Mouse (Mus musculus) frontal cortex, adult (tissue): ENCODE measurements around the gene 1500015O10Rik.

Source experiments
- ATAC-seq: cut with Nextera tagmentation; 2 replicates; pipeline ENCODE4 v1.9.2; 2017; ENCODE audit warnings: mild to moderate bottlenecking, moderate library complexity, mixed read lengths; ENCODE audit not compliant: low TSS enrichment

1500015O10Rik gene

DNA sequence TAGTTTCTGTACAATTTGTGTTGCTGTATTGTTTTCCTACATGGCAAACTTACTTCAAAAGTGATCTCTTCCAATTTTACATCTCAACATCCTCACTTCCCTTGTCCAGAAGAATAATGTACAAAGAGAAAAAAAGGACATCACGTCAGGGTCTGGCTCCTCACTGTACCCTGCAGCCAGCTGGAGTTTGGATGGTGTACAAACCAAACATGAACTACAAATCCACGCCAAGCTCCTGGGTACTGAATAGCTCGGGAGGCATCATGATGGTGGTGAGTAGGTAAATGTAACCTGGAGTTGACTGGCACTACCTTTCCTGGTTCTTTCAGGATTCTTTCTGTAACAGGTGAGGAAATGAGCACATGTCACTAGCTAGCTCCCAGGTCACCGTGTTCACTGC lies 43.7 kb downstream of the 1500015O10Rik start:
- no peak for ATAC-seq

DNA sequence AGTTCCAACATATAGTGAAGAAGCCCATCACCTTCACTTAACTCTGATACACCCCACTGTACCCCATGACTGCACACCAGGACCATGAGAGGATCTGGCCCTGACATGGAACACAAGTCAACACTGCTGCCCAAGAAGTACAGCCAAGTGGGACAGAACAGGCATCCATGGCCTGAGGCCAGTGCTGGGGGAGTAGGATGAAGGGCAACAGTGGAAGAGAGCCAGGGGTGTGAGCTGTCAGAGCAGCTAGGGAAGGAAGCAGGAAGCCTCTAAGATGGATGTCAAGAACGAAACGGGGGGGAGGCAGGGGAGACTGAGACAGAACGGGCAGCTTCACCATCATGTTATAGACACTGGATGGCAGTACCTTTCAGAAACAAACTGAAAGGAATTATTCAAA lies 45.7 kb downstream of the 1500015O10Rik start:
- ATAC-seq: peak; percentile 48

DNA sequence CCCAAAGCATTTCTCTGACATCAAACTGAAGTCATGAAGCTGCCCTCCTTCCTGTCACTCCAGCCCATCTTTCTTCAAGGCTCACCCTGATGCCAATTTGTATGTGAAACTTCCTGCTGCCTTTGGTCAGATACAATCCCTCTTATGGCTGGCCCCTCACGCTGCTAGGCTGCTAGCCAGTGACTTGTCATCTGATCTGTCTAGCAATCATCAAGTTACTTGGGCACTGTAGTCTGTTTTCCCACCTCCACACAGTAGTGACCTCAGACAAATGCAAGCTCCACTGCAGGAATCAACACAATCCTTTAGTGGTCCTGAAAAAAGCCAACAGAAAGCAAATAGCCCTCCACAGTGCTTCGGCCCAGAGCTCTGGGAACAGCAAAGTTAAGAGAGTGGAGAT lies 50.8 kb downstream of the 1500015O10Rik start:
- no peak for ATAC-seq

DNA sequence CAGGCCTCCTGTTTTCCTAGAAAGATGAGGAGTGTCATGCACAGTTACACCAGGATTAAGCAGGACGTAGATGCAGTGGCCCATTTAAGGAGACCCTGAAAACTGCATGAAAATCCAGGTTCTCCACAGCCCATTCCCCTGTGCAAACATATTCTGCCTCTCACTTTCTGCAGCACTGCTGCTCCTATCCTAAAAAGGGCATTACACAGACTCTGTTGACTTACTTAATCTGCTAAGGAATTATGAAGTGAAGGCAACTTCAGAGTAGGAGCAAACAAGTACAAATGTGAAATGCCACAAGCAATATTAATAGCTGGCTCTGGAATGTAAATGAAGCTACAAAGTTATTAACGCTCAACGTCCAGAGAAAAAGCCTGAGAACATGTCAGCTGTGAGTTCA lies 51.3 kb downstream of the 1500015O10Rik start:
- ATAC-seq: no peak

DNA sequence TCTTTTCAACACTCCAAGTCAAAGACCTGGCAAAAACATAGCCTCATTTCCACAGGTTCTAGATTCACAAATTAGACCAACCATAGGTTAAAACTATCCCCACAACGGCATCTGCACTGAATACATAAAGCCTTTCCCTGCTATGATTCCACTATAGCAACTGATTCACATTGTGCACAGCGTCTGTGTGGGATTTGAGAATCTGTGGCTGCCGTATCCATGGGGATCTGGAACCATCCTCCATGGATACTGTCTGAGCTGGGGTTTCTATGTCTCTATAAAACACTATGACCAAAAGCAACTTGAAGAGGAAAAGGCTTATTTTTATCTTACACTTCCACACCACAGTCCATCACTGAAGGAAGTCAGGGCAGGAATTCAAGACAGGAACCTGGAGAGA lies 52.3 kb downstream of the 1500015O10Rik start:
- ATAC-seq: peak; percentile 93

DNA sequence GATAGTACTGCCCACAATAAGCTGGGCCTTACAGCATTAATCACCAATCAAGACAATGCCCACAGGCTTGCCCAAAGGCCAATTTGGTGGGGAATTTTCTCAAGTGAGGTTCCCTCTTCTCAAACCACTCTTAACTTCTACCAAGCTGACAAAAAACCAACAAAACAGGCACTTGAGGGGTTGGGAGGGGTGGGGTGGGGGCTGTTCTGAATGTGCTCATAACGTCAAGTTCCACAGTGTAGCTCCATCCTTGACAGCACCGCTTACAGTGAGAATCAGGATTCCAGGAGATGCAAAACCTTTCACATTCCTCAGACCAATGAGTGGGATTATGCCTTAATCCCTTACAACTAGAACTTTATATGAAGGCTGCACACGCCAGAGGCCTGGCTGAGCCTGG lies 52.8 kb downstream of the 1500015O10Rik start:
- ATAC-seq: no peak

DNA sequence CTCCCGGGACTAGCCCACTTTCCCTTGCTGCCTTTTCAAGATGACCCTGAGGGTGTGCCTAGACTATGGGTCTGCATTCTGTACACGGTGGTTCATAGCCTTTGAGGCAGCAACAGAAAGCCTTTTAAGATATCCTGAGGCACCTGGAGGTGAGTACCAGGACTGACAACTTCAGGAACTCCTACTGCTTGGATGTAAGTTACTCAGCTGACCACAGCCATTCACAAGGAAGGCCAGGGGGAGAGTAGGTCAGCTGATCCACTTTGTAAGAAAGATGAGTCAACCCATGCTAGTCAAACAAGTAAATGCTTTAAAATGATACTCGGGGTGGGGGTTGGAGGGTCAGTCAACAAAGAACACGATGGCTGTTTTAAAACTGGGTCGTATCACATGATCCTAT lies 54.9 kb downstream of the 1500015O10Rik start:
- no peak for ATAC-seq

DNA sequence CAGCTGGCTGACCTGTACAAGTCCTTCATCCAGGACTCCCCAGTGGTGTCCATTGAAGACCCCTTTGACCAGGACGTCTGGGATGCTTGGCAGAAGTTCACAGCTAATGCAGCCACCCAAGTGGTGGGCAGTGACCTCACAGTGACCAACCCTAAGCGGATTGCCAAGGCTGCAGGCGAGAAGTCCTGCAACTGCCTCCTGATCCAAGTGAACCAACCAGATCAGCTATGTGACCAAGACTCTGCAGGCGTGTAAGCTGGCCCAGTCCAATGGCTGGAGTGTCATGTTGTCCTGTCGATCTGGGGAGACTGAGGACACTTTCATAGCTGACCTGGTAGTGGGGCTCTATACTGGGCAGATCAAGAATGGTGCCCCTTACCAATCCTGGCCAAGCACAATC lies 56.3 kb downstream of the 1500015O10Rik start:
- no peak for ATAC-seq

DNA sequence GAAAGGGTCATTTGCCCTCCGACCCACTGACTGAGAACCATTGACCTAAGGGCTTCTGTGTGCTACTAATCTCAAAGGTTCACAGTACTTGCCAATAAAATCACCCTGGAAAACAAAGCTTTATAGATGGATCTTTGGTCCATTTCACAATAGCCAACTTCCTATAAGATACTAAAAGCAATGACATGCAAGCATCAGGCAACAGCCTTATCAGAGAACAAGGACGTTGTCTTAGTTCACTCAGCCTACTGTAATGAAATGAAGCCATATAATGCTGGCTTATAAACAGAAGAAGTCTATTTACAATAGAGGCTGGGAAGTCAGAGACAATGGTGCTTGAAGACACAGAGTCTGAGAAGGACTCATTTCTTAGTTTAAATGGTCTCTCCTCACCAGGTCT lies 59.4 kb downstream of the 1500015O10Rik start:
- ATAC-seq: no peak
